In the genomic region with DNA sequence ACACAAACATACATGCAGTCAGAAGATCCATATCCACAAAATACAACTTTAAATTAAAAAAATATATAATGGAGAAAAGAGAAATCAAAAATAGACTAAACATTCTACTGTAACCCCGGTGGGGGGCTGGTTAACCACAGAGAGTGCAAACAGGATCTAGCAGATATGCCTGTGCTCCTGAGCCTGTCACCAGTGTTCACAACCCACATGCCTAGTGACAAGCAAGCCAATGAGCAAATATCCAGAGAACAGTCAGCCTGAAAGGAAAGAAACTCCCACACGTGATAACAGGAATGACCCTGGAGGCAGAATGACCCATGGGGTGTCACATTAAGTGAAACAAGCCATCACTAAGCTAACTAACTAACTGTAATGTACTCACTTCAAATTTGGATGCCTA, we compare ENCODE assay signal across 14 mouse cellular contexts.
"Had no signal": no experiment of that assay in that cellular context is flagged by ENCODE, and none has a peak within 500 bp of the region (broad histone marks: within the 10 kb centered on the region; RNA-seq: fewer than 3 reads in every experiment).

No protein-coding gene starts in this region.

- H3K36me3 ChIP-seq: midbrain, embryonic 12.5 days; neural tube, embryonic 15.5 days had no signal

- DNase-seq: kidney, adult 11 months; kidney, adult 9 months; kidney, postnatal 36 days; left cerebral cortex, postnatal 4 days; lung, adult 18-20 months; right cerebral cortex, postnatal 4 days; spleen, adult 18-20 months had no signal

- H3K4me3 ChIP-seq: layer of hippocampus, adult 2 months; limb, embryonic 13.5 days; midbrain, embryonic 12.5 days; neural tube, embryonic 15.5 days had no signal

- H3K4me1 ChIP-seq: limb, embryonic 13.5 days had no signal

- H3K9me3 ChIP-seq: limb, embryonic 13.5 days; midbrain, embryonic 12.5 days; neural tube, embryonic 15.5 days had no signal

- ATAC-seq: midbrain, embryonic 16.5 days had no signal

- H3K27ac ChIP-seq: kidney, postnatal 0 days; layer of hippocampus, adult 2 months; limb, embryonic 13.5 days; liver, embryonic 14.5 days; midbrain, embryonic 12.5 days; neural tube, embryonic 15.5 days had no signal

- H3K9ac ChIP-seq: limb, embryonic 13.5 days; liver, embryonic 14.5 days; midbrain, embryonic 12.5 days; neural tube, embryonic 15.5 days had no signal

- H3K27me3 ChIP-seq: limb, embryonic 13.5 days; midbrain, embryonic 12.5 days; neural tube, embryonic 15.5 days had no signal
